Mouse (Mus musculus) embryonic fibroblast, embryonic 13.5 days (primary cell): ENCODE measurements around the gene Pde11a.

Experiments used
- CTCF ChIP-seq: IDR thresholded peaks from 2 replicates; pipeline ENCODE4 v1.5.1; 2011; ENCODE audit warnings: mild to moderate bottlenecking, control low read depth, low read length, moderate library complexity, borderline replicate concordance; ENCODE audit not compliant: insufficient read depth
- POLR2A ChIP-seq: IDR thresholded peaks from 2 replicates; pipeline ENCODE4 v1.6.1; 2011; ENCODE audit warnings: low read depth, mild to moderate bottlenecking, control low read depth, low read length, moderate library complexity

GRCm38 (mm10) chr2:75964512-75964911 is 374.1 kb downstream of the Pde11a start:
- TF ChIP-seq CTCF (peak; percentile 35; the same call in 1 of the 2 replicates), POLR2A (no peak)
